Mouse (Mus musculus): ENCODE data around the gene Cox5b.

- no peak for TF ChIP-seq POLR2A (IDR thresholded peaks at IDR 0.05; ENCODE audit: extremely low read depth, insufficient read depth, low read length)
- TF ChIP-seq CTCF (IDR thresholded peaks at IDR 0.05; ENCODE audit: extremely low read depth, insufficient read depth, low read length) = no peak
Measured at GRCm38 (mm10) chr1:36711104-36711503, 19.9 kb downstream of the Cox5b start.

All from cortical plate, adult 2 months (tissue).